Mouse (Mus musculus) thymus, postnatal 10 days (tissue): Measurements from ENCODE around the gene Stac2.
A peak's percentile ranks its signal among the peaks of the same experiment; 100 is the strongest.

Experiments used
- DNase-seq, 2 experiments: peaks; one replicate each; pipeline ENCODE4 v3.0.0; 2021; ENCODE audit warnings: low spot score in 2 of 2

The Stac2 gene

DNA sequence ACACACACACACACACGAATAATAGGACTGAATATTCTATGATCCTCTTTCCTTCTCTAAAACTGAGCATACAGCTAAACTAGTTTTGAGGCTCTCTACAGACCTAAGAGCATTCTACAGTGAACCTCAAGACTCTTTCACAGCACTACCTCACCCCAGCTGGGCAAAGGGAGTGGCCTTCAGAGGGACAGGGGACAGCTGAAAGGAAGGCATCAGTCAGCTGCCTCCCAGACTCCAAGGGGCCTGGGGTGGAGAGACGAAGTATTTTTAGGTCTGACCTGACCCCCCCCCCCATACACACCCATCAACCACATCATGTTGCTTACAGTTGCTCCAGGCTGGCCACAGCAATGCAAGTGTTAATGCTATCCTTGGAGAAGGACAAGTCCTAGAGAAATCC is 32.1 kb downstream of the Stac2 start:
- no peak for DNase-seq

DNA sequence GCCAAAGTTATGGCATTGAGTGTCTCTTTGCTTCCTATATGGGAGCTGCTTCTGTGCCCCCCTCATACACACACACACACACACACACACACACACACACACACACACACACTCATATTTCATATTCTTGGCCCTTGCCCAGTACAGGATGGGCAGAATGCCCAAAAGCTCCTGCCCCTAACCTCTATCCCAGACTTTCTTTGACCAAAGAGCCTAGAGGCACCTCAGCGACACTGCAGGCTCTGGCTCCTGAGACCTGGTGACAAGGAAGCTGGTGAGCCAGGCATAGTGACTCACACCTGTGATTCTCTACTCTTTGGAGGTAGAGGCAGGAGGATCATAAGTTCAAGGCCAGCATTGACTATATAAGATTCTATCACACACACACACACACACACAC is 32.6 kb downstream of the Stac2 start:
- DNase-seq: no peak

DNA sequence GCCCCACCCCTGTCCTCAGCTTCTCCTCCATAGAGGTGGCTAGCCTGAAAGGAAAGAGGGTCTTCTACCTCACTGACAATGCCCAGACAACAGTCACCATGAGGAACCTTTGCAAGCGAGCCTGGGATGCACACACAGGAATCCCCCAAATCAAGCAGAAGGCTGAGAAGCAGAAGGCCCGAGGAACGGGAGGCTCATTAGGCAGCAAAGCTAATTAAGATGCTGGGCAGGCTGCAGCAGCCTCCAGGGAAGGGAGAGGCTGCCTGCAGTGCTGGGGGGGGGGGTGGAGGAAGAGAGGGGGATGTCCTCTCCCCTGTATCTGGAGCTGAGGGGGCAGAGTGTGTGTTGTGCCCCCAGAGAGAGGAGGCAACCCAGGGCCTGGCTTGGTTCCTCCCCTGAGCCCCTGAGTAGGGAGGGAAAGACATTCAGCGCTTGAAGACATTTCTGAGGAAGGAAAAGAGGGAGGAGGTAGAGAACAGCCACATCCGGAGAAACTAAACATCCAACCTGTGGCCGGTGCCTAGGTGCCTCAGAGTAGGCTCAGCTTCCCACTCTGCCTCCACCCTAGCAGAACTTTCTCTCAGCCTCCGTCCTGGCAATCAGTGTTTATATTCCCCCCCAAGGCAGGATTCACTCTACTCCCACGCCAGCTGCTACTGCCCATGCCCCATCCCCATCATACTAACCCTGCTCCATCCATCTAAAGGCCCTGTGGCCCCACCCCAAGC is 33.2 kb downstream of the Stac2 start:
- peak in 1 of 2 experiments; percentile 22 for DNase-seq

DNA sequence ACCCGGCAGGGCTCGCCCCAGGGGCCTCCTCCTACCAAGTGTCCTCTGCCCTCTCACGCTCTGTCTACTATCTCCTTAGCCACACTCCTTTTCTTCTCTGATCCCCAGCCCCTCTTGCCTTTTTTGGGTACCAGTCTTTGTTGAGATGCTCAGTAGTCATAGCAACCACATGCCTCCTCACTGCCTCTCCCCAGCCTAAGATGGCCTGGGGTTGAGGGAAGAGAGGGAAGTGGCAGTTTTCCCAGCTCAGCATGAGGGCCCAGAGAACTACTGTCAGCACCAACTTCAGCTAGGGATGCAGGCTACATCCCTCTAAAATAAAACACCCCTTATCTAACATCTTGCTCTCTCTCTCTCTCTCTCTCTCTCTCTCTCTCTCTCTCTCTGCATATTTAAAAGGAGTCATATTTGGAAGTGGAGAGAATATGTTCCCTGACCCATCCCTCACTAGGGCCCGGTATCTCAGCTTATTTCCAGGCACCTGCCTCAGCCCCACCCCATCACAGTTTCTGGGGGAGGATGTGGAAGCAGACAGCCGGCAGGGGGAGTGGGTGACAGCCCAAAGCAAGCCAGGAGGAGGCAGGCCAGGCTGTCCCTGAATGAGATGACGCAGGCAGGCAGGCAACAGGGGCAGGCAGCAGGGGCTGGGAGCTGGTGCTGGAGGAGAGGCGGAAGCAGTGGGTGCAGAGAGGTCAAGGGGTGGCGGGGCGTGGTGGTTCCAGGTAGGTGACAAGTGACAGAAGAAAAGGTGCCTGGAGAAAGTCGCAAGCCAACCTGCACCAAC is 34.2 kb downstream of the Stac2 start:
- DNase-seq: peak; percentile 76 to 84

DNA sequence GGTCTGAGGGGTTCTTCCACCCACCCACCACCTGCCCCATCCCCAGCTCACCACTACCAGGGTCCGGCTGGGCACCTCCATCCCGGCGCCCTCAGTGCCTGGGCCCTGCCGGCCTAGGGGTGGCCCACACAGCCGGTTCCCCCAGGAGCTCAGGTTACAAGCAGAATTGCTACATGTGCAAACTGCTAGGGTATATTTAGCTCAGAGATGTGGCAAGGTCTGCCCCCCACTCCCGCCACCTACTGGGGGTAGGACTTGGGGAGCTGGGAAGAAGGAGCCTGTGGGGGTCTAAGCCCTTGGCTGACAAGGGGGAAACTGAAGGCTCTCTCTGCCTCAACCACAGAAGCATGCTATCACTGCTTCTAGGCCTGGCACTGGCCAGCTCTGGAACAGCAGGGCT is 35.0 kb downstream of the Stac2 start:
- no peak for DNase-seq

DNA sequence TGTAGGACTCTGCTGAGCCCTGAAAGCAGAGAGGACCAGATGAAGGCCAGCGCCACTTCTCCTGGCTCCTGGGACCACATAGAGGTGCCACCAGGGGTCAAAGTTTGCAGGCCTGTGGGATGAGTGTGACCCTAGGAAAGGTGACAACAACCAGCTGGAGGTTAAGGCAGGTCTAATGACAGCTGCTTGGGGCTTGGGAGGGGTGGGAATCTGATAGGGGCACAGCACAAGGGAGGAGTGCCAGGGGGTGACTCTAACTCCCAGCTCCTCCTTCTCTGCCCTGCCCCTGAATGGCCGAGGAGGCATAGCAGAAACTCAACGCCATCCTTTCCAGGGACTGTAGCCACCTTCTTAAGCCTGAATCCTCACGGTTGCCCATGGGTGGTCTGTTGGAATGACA is 36.4 kb downstream of the Stac2 start:
- DNase-seq: no peak

DNA sequence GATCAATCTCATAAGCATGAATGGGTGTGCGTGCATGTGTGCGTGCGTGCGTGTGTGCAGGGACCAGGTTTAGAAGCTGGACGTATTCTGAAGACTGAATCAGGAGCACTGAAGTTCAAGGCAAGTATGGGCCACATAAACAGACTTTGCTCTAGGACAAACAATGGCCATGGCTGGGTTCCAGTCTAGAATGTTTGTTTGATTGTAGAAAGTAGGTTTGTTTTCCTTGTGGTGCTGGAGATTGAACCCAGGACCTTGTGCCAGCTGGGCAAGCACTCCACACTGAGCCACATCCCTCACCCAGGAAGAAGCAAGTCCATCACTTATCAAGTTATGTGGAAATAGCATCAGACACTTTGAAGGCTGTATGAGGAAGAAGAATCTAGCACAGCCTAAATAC is 37.1 kb downstream of the Stac2 start:
- DNase-seq: no peak

DNA sequence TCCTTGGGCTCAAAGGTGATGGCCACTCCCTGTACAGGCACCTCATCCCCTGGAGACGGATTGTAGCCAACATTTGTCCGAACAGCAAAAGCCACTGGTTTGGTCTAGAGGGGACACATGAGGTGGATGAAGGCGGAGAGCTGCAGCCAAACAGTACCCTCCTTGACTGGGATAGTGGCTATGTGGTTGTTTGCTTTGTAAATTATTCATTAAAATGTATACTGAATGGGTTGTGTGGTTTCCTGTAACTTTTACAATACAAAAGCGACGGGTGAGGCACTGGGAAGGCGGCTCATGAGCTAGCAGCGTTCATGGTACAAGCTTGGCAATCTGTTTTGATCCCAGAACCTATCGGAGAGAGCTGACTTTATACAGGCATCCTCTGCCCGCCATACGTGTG is 40.4 kb downstream of the Stac2 start:
- no peak for DNase-seq

DNA sequence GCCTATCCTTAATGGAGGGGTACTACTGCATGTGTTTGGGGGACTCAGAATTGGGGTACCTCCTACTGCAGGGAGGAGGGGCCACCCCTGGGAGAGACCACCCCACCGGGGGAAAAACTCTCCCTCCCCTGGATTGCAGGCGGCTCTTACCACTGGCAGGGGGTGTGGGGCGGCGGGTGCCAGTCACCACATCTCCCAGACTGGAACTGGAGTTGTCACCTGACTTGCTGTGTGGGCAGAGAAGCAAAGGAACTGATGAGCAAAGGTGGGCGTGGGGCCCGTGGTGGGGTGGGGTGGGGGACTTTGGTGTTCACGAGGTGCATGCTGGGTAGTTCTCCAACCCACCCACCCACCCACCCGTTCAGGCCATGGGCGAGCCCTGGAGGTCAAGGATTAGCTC is 41.5 kb downstream of the Stac2 start:
- no peak for DNase-seq

DNA sequence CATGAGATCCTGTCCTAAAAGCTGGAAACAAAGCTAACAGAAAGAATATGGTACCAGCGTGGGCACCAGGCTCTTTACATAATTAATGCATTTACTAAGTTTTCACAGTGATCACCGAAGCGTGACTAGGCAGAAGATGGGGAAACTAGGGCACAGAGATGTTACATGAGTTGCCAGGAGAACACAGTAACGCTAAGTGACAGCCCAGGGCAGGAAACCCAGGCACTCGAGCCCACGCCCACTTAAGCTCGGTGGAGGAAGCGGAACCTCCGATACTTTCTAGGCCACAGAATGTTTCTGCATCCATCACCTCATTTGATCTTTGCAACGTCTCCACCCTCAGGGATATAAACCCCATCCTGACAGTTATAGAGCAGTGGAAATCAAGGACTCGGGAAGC is 45.2 kb downstream of the Stac2 start:
- DNase-seq: no peak

DNA sequence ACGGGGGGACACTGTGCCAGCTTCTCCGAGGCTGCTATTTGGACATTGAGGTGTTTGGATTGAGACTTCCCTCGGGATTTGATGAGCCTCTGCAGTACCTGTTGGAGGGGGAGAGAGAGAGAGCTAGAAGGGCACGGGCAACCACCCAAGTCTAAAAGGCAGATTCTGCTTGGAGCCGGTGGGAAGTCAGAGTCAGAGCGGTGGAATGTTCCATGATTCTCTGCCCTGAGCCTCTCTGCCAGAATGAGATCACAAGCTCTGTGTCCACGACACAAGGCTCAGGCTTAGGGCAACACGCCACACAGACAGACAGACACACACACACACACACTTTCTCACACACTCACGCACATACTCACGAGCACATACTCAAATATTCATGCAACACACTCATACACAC is 47.6 kb downstream of the Stac2 start:
- no peak for DNase-seq

DNA sequence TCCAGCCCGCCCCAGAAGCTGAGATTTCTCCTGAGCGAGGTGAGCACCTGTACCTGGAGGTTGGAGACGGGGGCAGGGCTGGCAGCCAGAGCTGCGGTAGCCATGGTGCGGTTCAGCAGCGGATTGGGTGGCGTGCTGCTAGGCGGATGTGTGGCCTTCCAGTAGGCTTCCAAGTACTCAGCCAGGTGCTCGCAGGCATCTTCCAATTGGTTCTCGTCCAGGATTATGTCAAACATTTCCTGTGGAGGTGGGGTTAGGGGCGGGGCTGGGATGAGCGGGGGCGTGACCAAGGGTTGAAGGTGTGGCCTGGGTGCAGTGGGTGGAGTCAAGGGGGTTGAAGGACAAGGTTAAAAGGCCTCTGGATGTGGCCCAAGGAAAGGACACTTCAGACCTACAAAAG is 48.2 kb downstream of the Stac2 start:
- DNase-seq: no peak

DNA sequence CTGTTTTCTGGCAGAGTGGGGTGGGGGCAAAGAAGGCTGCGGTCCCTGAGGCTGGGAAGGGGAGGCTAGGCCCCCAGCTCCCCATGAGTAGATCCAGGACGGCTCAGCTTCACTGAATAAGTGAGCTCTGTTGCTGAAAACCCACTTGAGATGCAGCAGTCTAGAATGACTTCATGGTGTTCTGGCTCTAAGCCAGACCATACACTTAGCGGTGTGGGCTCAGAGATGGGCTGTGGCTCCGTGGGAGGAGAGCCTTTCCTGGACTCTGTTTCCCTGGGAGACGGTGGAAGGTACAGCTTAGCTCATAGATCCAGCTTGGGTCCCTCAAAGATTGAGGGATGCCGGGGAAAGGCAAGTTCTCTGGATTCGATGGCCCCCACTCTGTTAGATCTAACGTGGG is 49.1 kb downstream of the Stac2 start:
- no peak for DNase-seq

DNA sequence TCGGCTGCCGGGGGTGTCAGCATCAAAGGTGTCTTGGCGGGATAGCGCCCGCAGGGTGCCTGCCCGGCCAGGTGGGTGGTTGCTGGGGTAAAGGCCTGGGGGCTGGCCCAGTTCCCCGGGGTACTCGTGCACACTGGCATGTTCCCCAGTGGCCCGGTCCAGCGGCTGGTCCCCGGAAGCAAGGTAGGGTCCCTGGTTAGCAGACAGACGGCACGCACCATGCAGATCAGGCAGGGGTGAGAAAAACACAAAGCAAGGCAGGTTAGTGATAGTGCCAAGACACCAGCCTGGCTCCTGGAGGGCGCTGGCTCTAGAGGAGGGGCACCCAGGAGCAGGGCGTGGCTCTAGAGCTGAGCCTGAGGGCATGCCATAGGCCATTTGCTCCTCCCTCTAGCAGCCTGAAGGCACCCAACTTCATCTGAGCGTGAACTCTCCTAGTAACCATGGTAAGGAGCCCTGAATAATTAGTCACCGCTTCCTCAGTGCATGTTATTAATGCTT is 50.0 kb downstream of the Stac2 start:
- peak; percentile 55 to 61 for DNase-seq

DNA sequence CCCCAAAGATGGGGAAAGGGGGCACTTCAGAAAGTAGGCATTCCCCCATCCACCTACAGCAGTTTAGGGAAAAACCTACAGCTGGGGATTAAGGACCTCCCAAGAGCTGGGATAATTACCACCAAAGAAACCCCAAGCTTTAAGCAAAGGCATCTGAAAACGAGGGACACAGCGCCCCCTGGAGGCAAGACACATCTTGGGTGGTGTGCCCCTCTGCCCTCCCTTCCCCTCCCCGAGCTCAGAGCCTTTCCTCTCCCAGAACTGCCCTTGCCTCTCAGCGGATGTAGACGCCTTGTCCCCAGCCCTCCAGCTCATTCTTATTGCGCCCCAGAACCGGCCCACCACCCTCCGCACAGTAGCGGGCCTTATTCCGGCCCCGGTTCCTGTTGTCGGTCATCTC is 50.6 kb downstream of the Stac2 start:
- peak; percentile 94 to 99 for DNase-seq

DNA sequence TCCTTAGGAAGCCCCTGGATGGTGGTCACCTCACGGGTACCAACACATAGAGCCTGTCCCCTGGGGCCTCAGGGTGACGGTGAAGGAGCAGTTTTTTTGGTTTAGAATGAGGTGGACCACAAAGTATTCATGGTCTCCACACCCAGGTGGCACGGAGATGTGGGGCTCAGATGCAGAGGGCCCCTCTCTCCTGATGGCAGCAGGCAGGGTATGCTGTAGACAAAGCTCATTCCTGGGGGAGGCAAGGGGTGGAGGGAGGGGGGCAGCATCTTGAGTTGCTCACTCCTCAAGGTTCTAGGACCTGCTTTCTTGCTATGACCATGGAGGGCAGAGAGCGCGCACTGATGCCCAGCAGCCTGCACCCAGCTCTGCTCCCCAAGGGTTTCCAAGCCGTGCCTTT is 51.3 kb downstream of the Stac2 start:
- peak in 1 of 2 experiments; percentile 35 for DNase-seq

DNA sequence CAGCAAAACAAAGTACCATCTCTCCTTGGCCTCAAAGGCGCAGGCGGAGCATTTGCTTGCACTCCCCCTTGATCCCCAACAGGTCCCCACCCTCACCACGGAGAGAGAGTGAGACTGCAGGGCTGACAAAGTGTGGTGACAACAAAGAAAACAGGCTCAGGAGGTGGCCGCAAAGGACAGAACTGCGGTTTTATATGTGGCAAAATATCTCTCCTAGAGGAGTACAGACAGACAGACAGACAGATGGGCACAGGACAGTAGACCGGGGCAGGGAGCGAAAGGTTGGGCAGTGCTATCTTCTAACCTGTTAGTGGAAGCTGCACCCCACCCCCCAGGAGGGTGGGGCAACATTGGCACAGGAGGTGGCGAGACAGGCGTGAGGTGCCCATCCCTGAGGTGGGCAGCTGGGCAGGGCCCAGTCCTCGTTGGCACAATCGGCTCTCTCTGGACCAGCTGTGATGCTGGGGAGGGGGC is 51.9 kb downstream of the Stac2 start:
- peak; percentile 80 to 88 for DNase-seq

DNA sequence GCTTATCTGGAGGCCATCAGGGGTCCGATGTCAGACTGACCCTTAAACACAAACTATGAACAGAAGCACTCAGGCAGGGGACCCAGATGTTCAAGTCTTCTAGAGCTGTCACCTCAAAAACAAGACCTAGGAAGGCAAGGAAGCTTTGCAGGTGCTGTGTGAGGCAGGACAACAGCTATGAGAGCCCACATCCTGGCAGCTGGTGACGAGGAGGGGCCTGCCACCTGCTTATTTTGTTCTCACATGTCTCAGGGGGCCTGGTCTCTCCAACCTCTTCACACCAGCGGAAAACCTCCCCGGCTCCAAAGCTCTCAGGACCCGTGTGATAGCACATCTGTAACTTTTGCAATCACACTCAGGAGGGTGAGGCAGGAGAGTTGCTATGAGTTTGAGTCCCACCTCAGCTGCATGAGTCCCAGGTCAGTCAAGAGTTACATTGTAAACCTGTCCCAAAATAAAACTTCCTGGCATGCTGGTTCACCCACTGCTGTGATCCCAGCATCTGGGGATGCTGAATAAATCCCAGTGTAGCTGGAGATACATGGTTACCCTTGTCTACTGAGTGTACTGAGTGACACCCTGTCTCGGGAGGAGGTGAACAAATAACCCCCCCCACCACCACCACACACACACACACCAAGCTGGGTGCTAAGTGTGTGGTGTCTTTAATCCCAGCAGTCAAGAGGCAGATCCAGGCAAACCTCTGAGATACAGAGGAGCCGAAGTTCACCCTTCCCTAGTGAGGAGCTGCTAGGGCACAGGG is 52.7 kb downstream of the Stac2 start:
- peak; percentile 87 to 93 for DNase-seq

DNA sequence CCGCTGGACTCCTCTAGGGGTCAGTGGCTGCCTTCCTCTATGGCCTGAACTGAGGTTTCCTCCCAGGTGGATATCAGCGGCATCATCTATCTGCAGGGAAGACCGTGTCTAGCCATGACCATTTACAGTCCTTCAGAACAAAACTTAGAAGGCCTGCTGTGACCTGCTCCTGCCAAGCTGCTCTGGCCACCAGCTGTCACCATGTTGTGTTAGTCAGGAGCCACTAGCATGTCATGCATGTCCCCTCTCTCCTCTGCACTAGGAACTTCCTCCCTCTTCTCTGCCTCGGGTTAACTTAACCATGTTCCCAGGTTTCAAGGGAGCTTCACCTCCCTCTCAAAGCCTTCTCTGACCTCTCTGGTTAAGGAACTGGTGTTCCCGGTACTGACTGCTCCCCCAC is 53.5 kb downstream of the Stac2 start:
- no peak for DNase-seq

DNA sequence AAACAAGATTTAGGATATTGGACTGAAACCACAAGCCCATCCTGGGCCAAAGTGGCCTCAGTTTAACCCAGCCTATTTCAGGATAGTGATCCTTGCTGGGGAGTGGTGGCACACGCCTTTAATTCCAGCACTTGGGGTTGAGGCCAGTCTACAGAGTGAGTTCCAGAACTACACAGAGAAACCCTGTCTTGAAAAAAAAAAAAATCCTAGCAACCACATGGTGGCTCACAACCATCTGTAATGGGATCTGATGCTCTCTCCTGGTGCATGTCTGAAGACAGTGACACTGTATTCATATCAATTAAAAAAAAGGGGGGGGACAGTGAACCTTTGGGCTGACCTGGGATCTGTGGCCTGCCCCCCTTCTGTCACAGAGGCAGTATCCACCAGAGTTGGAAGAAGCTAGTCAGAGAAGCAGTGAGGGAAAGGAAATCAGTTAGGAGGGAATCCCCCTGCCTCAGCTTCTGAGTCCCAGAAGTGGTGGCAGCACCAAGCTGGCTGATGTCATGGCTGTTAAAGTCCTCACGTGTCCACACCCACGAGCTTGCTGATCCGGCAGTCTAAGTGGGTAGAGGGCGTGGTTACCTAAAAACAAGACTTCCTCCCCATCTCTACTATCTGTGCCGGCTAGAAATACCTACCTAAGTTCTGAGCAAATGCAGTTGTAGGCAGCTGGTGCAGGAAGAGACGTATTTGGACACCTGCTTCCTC is 54.2 kb downstream of the Stac2 start:
- peak; percentile 72 to 78 for DNase-seq

DNA sequence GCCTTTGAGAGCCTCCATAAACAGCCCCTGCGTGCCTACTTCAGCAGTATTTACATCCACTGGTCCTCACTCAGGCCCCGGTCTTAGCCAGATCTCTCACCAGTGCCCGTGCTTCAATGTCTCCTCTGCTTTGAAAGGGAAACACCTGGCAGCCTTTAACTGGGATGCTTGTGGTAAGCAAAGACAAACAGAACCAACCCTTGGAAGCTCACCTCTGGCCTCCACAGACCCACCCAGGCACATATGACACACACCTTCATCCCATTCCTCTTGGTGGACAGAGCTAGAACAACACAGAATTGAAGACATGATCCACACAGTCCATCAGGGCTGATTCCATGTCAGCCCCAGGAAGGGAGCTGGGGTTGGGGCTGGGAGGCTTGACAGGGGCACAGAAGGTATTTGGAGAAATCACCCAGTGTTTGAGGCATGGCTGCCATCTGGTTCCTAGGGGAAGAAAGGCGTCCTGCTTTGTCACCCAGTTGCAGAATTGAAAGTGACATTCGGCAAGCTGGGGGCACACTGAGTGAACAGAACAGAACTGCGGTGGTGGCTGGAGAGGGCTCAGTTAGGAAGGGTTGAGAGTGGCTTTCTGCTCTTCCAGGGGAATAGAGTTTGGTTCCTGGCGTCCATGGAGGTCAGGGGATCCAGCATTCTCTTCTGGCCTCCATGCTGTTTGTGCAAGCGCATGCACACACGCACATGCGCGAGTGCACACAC is 55.0 kb downstream of the Stac2 start:
- no peak for DNase-seq
